Mouse (Mus musculus) midbrain, embryonic 14.5 days (tissue): ENCODE measurements around the gene Fli1. TPM values are rescaled to one million over a fixed set of nuclear protein-coding genes. Genes with fewer than 3 reads are reported as not detected.

Experiments used
- ATAC-seq: fragments of 200-750 bp; cut with Nextera tagmentation; 2 replicates; pipeline ENCODE4 v1.8.0; 2017; ENCODE audit warnings: moderate number of reproducible peaks, moderate library complexity; ENCODE audit not compliant: low FRiP score, low TSS enrichment
- DNase-seq: peaks from one replicate; pipeline ENCODE4 v3.0.0-alpha.2; 2015
- H3K27ac ChIP-seq: fragments of 300-500 bp; sonication (generic); replicated peaks from 2 replicates; pipeline ENCODE4 v1.5.1; 2014; ENCODE audit warnings: mild to moderate bottlenecking, low read depth, low read length, moderate library complexity
- H3K27me3 ChIP-seq: fragments of 300-500 bp; sonication (generic); 2 replicates; pipeline ENCODE4 v1.6.1; 2014; ENCODE audit warnings: low read length, control low read depth, mixed read lengths; ENCODE audit not compliant: control insufficient read depth, insufficient read depth
- H3K36me3 ChIP-seq: fragments of 300-500 bp; sonication (generic); 2 replicates; pipeline ENCODE4 v1.6.1; 2014; ENCODE audit warnings: low read length, control low read depth; ENCODE audit not compliant: control insufficient read depth, insufficient read depth
- H3K4me1 ChIP-seq: fragments of 300-500 bp; sonication (generic); 2 replicates; pipeline ENCODE4 v1.6.1; 2014; ENCODE audit warnings: mild to moderate bottlenecking, antibody characterized with exemption, low read length, control low read depth; ENCODE audit not compliant: control insufficient read depth, insufficient read depth
- H3K4me2 ChIP-seq: fragments of 300-500 bp; sonication (generic); 2 replicates; pipeline ENCODE4 v1.6.1; 2014; ENCODE audit warnings: mild to moderate bottlenecking, low read length, moderate library complexity
- H3K4me3 ChIP-seq: fragments of 300-500 bp; sonication (generic); replicated peaks from 2 replicates; pipeline ENCODE4 v1.5.1; 2014; ENCODE audit warnings: low read depth, low read length
- H3K9ac ChIP-seq: fragments of 300-500 bp; sonication (generic); replicated peaks from 2 replicates; pipeline ENCODE4 v1.6.1; 2014; ENCODE audit warnings: mild to moderate bottlenecking, low read length, moderate library complexity
- H3K9me3 ChIP-seq: fragments of 300-500 bp; sonication (generic); 2 replicates; pipeline ENCODE4 v1.6.1; 2016; ENCODE audit warnings: low read length, control low read depth, mixed read lengths; ENCODE audit not compliant: control insufficient read depth
- WGBS: fragments of 180-500 bp; shearing (Covaris S2); extraction: QIAGEN DNeasy Blood & Tissue Kit; methylation state at CpG from one replicate; pipeline ENCODE4 v1.1.7; 2014; 5-methylcytosine and 5-hydroxymethylcytosine counted together
- polyA plus RNA-seq: library from polyadenylated mRNA; unstranded; fragments of >200 nt; fragmentation: Nextera tagmentation; extraction: Ambion mirVana; gene quantifications from 2 replicates; pipeline ENCODE4 v1.2.1, GENCODE M21; 2014

The Fli1 gene
- polyA plus RNA-seq, 1 experiment from 2014 or later = 7.9 TPM

DNA sequence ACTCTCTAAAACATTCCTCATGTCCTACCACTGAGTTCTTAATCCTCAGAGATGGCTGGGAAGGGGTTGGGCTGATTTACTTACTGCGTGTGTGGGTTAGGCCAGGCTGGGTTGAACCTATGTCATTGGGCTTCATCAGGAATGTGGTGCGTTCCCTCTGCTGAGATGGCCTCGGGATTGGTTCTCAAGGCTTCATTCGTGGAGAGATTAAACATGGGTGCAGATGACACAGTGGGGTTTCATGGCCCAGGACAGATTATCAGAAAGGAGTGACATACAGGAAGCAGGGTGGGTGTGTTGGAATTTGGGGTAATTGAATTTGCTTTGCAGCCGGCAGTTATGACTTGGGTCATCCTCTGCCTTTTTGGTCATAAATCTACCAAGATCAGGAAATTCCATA is 131.2 kb downstream of the Fli1 start:
- Histone ChIP-seq H3K4me3 (no peak overlapping the region), H3K9me3 (no peaks in the 10 kb centered on the region), H3K4me1 (0 out of 2 replicates have a peak, but pooled peaks cover 10% of the 10 kb centered on the region), H3K36me3 (no peaks in the 10 kb centered on the region), H3K27me3 (peaks cover 18% of the 10 kb centered on the region; the same call in 1 of the 2 replicates), H3K9ac (no peak overlapping the region), H3K27ac (no peak overlapping the region), H3K4me2 (no peak overlapping the region)
- DNase-seq (no peak), ATAC-seq (no peak)
- 92% methylated on average over 5 of the region's 5 CpGs for WGBS

DNA sequence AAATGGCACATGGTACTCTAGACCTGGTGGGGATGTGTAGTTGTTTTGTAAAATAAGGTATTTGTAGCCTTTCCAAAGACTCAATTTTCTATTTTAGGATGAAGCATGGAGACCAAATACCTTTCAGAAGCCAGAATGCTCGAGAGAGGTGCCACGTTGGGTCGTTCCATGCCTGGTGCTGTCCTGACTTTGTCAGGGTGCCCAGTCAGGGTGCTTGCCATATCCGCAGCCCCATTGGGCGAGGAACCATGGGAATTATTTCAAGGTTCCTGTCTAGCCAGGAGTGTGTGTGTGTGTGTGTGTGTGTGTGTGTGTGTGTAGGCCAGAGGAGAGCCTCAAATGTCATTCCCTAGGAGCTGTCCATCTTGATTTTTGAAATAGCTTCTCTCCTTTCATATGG is 132.0 kb downstream of the Fli1 start:
- ATAC-seq = no peak
- DNase-seq = no peak
- 94% methylated on average over 5 of the region's 5 CpGs for WGBS
- no peaks in the 10 kb centered on the region for H3K9me3 ChIP-seq
- 0 out of 2 replicates have a peak, but pooled peaks cover 10% of the 10 kb centered on the region for H3K4me1 ChIP-seq
- H3K4me3 ChIP-seq = no peak overlapping the region
- H3K27ac ChIP-seq = no peak overlapping the region
- peaks cover 18% of the 10 kb centered on the region; the same call in 1 of the 2 replicates for H3K27me3 ChIP-seq
- no peak overlapping the region for H3K4me2 ChIP-seq
- no peaks in the 10 kb centered on the region for H3K36me3 ChIP-seq
- no peak overlapping the region for H3K9ac ChIP-seq

DNA sequence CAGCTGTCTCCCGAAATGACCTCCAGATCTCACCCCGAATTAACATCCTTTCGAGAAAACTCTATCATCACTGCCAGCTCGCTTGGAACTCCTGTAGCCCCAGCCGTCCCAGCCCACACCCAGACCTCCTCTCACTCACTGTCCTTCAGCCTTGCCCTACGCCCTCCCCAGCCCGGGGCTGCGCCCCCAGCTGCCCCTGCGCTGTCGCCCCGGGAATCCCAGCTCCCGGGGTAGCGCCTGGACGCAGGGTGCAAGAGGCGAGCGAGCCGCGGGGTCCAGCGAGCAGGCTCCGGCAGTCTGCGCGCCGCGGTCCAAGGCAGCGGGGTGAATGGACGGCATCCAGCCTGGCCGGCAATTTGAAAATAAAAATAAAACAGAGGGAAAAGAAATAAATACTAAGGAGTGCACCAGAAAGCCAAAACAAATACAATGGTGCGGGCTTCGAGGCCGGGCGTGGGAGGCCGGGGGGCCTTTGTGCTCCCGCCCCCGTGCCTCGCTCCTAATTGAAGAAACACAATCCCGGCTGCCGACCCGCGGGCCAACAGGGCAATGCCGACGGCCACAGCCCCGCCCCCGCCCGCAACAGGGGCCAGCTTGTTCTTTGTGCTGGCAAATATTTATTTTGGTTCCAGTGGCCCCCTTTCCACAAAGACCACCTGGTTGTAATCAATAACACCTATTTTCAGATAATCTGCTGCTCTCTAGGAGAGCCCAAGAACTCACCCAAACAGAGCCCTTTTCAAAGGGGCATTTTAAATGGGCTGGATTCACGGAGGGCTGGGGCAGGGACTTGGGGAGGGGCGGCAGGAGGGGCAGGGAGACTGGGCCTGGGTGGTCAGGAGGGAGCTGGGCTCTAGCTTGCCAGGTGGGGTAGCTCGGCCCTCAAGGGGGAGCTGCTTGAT is 133.3 kb downstream of the Fli1 start:
- Histone ChIP-seq H3K9me3 (no peaks in the 10 kb centered on the region), H3K4me3 (peak overlapping the region; percentile 47), H3K36me3 (no peaks in the 10 kb centered on the region), H3K9ac (peak overlapping the region; percentile 66), H3K27me3 (peaks cover 18% of the 10 kb centered on the region; the same call in 1 of the 2 replicates), H3K4me1 (0 out of 2 replicates have a peak, but pooled peaks cover 10% of the 10 kb centered on the region), H3K4me2 (peak overlapping the region; percentile 95), H3K27ac (no peak overlapping the region)
- ATAC-seq = peak; percentile 59
- WGBS = 1% methylated on average over 47 of the region's 47 CpGs
- DNase-seq = peak; percentile 60

DNA sequence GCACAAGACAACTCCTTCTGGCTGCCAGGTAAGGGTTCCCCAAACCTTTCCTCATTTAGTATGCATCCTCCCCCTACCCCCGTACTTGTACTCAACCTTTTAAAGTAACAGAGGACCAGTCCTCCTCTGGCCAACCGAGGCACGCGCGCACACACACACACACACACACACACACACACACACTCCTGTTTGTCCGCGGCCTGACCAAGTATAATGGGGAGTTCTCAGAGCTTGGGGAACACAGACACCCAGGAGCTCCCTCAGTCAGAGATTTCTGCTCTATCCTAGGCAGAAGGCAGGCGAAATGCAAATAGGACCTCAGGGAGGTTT is 134.0 kb downstream of the Fli1 start:
- ATAC-seq = peak; percentile 31; the same call in 1 of the 2 replicates
- 6% methylated on average over 8 of the region's 8 CpGs for WGBS

DNA sequence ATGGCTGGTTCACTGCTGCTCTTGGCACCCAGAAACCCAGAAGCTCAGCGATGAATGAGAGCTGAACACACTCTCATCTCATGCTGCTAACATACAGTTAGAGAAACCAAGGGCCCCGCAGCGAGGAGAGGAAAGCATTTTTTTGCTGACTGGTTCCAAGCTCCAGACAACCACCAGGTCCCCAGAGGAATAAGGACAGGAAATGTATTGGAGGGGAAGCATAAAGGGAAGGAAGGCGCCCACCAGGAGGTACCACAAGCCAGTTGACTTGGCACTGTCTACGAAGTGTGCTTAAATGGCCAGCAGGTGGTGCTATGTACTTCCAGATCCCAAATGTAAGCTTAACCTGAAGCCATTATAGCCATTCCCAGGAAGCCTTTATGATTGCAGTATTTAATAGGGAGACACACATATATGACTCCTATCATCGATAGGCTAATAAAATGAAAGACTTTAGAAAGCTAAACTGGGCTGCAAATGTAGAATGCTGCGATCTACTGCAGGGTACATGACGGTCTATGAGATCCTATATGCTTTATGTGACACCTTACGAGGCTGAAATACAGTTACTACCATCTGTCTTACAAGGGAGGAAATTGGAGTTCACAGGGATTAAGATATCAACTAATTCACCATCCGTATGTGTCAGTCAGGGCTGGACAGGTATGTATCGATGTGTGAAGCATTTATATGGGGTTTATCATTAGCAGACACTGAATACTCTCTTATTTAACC is 137.3 kb downstream of the Fli1 start:
- peak; percentile 93 for DNase-seq
- WGBS = 45% methylated on average over 11 of the region's 11 CpGs

More for the DNA sequence above, 134.0 kb downstream of the Fli1 start:
- Histone ChIP-seq H3K27ac (no peak overlapping the region), H3K4me1 (0 out of 2 replicates have a peak, but pooled peaks cover 10% of the 10 kb centered on the region), H3K4me3 (peak overlapping the region; percentile 47), H3K9ac (peak overlapping the region; percentile 66; the same call in 1 of the 2 replicates), H3K9me3 (no peaks in the 10 kb centered on the region), H3K4me2 (peak overlapping the region; percentile 95), H3K27me3 (peaks cover 18% of the 10 kb centered on the region; the same call in 1 of the 2 replicates), H3K36me3 (no peaks in the 10 kb centered on the region)
- DNase-seq = no peak

DNA sequence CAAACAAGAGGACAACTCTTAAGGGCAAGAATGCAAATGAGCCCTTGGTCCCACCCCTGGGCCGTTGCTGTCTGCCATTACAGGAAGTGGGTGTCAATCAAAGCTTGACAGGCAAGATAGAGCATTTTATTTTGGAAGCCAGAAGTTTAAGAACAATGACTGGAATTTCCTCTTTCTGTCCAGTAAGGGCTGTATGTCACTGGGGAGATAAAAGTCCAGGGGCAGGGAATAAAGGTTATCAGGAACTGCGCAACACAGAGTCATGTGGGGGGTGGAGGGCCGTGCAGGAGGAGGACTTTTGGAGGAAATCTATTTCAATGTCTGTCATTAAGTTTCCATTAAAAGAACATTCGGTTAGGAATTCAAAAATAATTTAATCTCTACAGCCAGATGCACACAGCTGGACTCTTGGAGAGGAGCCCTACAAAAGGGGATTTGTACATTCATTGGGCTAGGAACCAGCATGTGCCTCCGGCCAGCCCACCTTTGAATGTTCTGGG is 141.9 kb downstream of the Fli1 start:
- no peak overlapping the region for H3K27ac ChIP-seq
- no peaks in the 10 kb centered on the region for H3K4me1 ChIP-seq
- H3K4me2 ChIP-seq = no peak overlapping the region
- WGBS = 75% methylated on average over 5 of the region's 5 CpGs
- no peaks in the 10 kb centered on the region for H3K36me3 ChIP-seq
- no peak for DNase-seq
- H3K9me3 ChIP-seq = no peaks in the 10 kb centered on the region
- H3K9ac ChIP-seq = no peak overlapping the region
- no peak overlapping the region for H3K4me3 ChIP-seq
- H3K27me3 ChIP-seq = no peaks in the 10 kb centered on the region
- no peak for ATAC-seq

More for the DNA sequence above, 137.3 kb downstream of the Fli1 start:
- no peak overlapping the region for H3K4me3 ChIP-seq
- H3K9me3 ChIP-seq = no peaks in the 10 kb centered on the region
- H3K9ac ChIP-seq = no peak overlapping the region
- H3K4me2 ChIP-seq = no peak overlapping the region
- 0 out of 2 replicates have a peak, but pooled peaks cover 10% of the 10 kb centered on the region for H3K4me1 ChIP-seq
- H3K27ac ChIP-seq = no peak overlapping the region
- no peaks in the 10 kb centered on the region for H3K36me3 ChIP-seq
- peak; percentile 72; the same call in 1 of the 2 replicates for ATAC-seq
- H3K27me3 ChIP-seq = peaks cover 18% of the 10 kb centered on the region; the same call in 1 of the 2 replicates

DNA sequence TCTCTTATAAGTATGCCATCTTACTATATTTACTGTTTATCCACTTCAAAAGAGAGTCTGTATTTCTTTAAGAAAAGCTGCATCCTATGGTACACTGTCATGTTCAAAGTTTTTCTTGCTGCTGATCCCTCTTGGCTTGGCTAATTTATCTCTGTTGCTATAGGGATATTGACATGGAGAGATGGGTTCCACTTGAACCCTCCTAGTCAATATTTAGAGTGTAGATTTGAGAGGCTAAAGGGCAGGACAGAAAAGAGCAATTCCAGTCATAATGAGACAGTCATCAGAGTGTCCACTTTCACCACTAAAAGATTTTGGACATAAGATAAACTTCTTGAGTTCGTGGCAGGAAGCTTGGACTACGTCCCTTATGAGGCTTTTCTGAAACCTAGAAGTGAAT is 142.4 kb downstream of the Fli1 start:
- DNase-seq = no peak
- H3K9ac ChIP-seq = no peak overlapping the region
- H3K4me3 ChIP-seq = no peak overlapping the region
- no peak overlapping the region for H3K27ac ChIP-seq
- H3K4me2 ChIP-seq = no peak overlapping the region
- H3K4me1 ChIP-seq = no peaks in the 10 kb centered on the region
- 92% methylated on average over 2 of the region's 2 CpGs for WGBS
- H3K27me3 ChIP-seq = no peaks in the 10 kb centered on the region
- no peaks in the 10 kb centered on the region for H3K9me3 ChIP-seq
- no peaks in the 10 kb centered on the region for H3K36me3 ChIP-seq
- ATAC-seq = no peak

DNA sequence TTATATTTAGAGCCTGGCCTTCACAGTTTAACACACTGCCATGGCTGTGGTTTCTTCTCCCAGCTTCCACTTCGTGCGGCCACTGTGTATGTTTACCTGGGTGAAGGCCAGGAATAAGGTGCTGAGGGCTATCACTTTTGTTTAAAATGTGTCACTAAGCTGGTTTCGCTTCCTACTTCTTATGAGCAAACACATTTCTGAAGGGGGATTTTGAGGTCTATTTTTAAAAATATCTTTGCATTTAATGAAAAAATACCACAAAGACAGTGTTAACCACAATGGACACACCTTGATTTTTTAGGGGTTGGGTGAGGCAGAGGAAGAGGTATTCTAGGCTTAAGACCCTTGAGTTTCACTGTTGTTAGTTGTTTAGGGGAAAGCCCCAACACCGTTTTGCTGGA is 147.9 kb downstream of the Fli1 start:
- Histone ChIP-seq H3K4me2 (no peak overlapping the region), H3K4me1 (no peaks in the 10 kb centered on the region), H3K9ac (no peak overlapping the region), H3K27ac (no peak overlapping the region), H3K36me3 (no peaks in the 10 kb centered on the region), H3K9me3 (no peaks in the 10 kb centered on the region), H3K27me3 (no peaks in the 10 kb centered on the region), H3K4me3 (no peak overlapping the region)
- no peak for DNase-seq
- WGBS = 93% methylated on average over 4 of the region's 4 CpGs
- ATAC-seq = no peak
